Mouse (Mus musculus) bone marrow, adult 2 months (tissue): Measurements from ENCODE around the gene Fchsd2.

Experiments used
- CTCF ChIP-seq: fragments of 200-500 bp; IDR thresholded peaks from 2 replicates; pipeline ENCODE4 v1.5.1; 2011; ENCODE audit warnings: low read length, control low read depth; ENCODE audit not compliant: control insufficient read depth, insufficient read depth
- POLR2A ChIP-seq: fragments of 200-500 bp; IDR thresholded peaks from 2 replicates; pipeline ENCODE4 v1.6.1; 2011; ENCODE audit warnings: low read depth, mild to moderate bottlenecking, control low read depth, low read length, borderline replicate concordance; ENCODE audit not compliant: control insufficient read depth

- no peak for TF ChIP-seq CTCF
- no peak for TF ChIP-seq POLR2A
These were observed 138.8 kb downstream of the Fchsd2 start for GRCm38 (mm10) chr7:101231458-101231857.
